Mouse (Mus musculus): ENCODE measurements at regions not wholly inside any gene's neighbourhood (a gene's known extent, or its start where the extent isn't known, plus 50 kb on each side); places are given as distances from the start of the nearest gene placed in this dataset.
A peak's percentile ranks its signal among the peaks of the same experiment; 100 is the strongest.

DNA sequence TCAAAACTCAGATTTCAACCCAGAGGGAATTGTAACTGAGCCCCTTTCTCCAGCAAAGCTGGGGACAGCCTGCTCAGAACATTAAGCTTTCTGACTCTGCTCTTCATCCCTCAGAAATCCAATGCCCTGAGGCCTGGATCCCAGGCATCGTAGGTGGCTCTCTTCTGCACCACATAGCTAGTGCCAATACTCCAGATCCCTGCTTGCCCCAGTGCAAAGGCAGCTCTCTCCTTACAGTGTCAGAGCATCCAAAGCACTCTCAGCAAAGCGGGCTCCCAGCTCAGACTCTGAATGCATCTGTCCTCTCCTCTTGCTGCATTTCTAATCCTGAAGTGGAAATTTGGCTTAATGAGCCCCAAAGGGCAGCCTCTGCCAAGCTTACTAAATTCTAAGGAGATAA lies 59.4 kb upstream of the Ddit4l start:
- DNase-seq (ENCODE audit: low spot score in 2 of 2) = no peak

DNA sequence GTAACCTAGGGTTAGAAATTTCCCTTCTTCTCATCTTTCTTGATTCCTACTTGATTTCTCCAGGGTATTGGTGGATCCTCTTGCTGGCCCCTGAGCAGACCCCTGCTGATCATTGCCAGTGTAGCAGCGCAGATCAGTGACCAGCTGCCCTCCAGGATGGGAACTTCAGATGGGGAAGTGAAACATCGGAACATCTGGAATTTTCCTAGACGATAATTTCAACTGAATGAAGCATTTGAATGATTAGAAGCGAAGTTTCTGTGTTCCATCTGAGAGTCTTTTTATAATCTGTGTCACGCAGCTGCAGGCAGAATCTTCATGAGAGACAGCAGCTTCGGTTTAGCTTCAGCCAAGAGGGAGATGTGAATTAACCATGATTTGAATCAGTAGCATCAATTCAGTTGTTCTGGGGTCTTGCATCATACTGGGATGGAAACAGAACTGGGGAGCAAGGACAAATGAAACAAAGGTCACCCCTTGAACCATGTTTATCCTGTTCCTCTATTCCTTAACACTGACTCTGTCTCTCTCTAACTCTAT lies 57.8 kb upstream of the Ddit4l start:
- no peak for DNase-seq (ENCODE audit: low spot score in 2 of 2)

DNA sequence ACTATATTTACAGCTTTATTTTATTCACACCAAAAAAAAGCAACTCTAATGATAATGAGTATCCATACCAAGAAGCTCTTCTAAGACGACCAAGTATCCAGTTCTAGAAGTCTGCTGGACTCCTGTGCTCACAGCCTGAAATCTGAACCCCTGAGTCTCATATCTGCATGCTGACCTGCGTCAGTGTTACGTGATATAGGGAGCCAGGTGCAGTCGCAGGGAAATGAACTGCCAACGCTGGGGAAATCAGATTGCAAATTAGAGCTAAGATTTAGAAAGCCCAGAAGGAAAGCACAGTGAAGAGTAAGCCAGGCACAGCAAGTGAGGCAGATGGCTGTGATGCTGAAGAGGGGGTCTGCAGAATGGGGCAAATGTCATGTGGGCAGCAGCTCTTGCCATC lies 57.1 kb upstream of the Ddit4l start:
- peak in 1 of 2 experiments; percentile 44 for DNase-seq (ENCODE audit: low spot score in 2 of 2)

DNA sequence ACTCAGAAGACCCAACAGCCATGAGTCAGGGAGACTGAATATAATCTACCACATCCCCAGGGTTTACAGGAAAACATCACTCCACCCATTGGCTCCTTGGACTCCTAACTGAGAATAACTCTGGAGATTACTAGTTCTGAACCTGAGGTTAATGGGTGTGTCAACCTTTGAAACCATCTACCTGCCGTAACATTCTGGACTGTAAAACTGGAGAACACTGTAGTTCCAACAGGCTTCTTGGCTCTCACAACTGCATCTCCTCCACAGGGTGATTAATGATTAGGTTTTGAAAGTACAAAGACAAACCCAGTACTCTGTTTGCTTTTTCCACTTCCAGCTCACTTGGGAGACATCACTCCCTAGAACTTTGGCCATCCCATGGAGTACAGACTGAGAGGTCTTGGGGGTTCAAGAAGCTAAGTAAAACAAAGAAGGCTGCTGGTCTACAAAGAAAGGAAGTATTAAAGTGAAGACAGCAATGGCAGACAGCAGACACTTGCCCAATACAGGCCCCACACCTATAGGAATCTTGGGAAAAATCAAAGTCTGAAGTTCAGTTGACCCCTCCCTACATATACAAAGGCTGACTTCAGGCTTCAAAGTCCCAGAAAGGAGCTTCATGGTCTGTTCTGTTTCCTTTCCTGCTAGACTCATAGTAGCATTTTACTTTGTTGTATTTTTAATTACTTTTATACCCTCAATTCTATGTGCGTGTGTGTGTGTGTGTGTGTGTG lies 52.7 kb upstream of the Ddit4l start:
- DNase-seq (ENCODE audit: low spot score in 2 of 2) = no peak
